Mouse (Mus musculus) gonadal fat pad, adult 2 months (tissue): Measurements from ENCODE around the gene Mipol1. TPM values are rescaled to one million over a fixed set of nuclear protein-coding genes. Genes with fewer than 3 reads are reported as not detected.

ENCODE experiments used
- DNase-seq: peaks from one replicate; pipeline ENCODE4 v3.0.0-alpha.2; 2012; ENCODE audit warnings: low read depth
- polyA plus RNA-seq: library from polyadenylated mRNA; depleted of rRNA; stranded (reverse); fragments of >200 nt; gene quantifications from 2 replicates; pipeline ENCODE4 v1.2.3, GENCODE M21; 2012

Gene Mipol1
- polyA plus RNA-seq, 1 experiment, result 2.3 TPM

DNA sequence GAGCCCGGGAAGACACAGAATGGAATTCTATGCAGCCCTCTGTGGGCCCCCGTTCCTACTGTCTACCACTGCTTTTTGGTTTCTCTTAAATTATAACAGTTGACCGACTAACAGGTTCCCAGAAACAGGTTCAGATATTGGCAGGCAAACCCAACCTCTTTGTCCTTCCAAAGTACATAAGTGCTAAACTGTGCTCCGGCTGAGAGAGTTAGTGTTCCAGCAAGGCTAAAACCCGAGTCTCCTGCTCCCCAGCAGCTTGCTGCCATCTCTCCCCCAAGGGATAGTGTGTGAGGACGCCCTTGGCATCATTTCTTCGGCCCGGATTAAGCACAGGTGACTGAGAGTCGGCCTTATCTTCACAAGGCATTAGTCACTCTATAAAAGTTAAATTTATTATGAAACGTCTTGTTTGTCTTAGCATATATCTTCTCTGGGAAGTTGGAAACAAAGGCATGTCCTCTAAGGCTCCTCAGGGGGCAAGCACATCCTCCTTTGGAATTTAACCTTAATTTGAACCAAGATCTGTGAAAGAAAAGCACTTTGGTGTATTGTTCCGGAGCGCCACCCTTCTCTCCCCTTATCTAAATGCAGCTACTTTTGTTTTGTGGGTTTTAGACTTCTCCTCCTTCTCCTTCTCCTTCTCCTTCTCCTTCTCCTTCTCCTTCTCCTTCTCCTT lies 285.6 kb downstream of the Mipol1 start:
- no peak for DNase-seq

- no peak for DNase-seq
Measured at GRCm38 (mm10) chr12:57528335-57528734, 298.1 kb downstream of the Mipol1 start.

GRCm38 (mm10) chr12:57530474-57530873 lies 300.2 kb downstream of the Mipol1 start:
- no peak for DNase-seq

- no peak for DNase-seq
Measured at GRCm38 (mm10) chr12:57534517-57534878, 304.3 kb downstream of the Mipol1 start.

- DNase-seq, result no peak
Measured at GRCm38 (mm10) chr12:57534879-57535611, 304.8 kb downstream of the Mipol1 start.

DNA sequence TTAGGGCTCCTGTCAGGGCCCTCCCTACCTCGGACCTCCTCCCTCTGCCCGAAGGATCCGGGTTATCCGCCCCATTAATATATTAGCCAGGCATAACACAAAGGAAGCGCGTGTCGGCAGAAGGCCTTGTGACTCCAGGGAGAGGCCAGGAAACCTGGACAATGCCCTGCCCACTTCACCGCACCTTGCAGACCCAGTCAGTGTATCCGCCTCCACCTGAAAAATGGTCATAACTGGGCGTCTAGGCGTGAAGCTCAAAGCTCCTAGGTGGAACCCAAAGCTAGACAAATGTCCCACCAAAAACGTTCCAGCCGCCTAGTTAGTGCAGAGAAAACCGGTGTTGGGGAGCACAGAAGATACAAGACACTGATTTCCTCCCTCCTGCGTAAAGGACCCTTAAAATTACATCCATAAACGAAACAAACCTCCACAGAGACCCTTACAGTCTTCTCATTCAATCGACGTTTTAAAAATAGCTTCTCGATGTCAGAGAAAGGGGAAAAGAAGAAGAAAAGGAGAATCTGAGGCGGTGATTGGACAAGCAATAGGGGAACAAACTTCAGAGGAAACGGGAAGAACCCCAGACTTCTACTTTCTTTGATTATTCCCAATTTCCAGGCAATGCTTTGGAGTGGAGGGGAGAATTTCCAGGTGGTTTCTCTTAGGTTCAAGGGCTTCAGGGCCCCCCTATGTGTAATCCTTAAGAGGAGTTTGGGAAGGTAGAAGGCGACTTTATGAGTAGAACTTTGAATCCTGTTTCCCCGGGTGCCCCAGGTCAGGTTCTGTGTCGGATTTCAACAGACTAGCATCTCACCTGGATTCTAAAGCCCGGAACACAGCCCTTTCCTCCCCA lies 306.1 kb downstream of the Mipol1 start:
- no peak for DNase-seq

GRCm38 (mm10) chr12:57536909-57537670 lies 306.9 kb downstream of the Mipol1 start:
- DNase-seq, result no peak

GRCm38 (mm10) chr12:57537791-57538587 lies 307.8 kb downstream of the Mipol1 start:
- DNase-seq, result no peak

DNA sequence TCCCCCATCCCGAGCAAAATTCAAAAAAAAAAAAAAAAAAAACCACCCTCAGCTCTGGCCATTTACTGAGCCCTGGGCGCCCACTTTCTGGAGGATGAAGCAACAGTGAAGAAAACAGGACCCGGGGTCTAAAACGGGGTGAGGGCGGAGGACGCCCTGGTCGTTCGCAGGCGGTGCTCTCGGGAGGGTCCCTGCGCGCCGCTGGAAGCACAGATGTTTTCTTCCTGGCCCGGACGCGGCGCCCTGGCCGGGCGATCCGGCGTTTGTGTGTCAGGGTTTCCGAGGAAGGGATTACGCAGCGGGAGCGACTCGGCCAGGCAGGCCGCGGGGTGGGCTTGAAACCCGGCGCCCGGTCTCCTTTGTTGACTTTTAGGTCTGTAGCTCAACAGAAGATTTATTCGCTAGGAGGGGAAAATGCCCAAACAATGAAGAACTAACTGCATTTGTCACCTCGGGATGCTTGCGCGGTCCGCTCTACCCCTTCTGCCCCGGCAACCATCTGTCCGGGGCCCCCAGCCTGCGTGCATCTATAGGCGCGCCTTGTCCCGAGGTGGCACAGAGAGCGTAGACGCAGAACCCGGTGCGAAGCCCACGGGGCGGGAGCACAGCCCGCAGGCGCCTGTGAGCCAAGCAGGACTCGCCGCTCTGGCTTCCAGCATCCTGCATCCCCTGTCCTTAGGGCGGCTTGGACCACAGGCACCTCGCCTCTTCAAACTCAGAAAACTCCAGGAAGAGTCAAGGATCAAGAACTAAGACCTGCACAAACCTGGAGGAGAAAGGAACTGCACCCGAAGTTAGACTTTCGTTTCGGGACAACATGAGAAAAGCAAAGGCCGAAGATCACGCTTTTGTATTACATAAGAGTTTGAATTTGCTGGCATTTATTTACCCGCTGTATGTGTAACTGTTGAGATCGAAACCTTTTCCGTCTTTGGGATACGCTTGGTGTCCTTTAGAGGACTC lies 308.6 kb downstream of the Mipol1 start:
- DNase-seq, result no peak

DNA sequence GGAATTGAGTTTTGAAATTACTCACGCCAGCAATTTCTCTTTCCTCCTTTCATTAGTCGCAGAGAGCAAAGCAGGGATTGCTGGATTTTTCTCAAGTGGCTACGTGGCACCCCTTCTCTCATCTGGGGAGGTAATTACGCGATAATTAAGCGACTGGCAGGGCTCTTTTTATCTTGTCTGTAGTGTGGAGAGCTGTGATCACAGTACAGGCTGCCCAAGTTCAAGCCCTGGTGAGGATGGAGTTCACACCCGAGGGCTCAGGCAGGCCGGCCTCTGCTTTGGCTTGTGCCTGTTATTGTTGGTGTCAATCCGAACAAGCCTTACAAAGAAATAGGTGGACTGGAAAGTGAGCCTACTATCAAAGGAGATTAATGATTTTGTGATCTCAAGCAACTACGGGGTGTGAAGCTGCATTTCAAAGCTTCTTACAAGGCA lies 309.3 kb downstream of the Mipol1 start:
- no peak for DNase-seq

GRCm38 (mm10) chr12:57541118-57541517 lies 310.9 kb downstream of the Mipol1 start:
- DNase-seq, result no peak

GRCm38 (mm10) chr12:57541931-57542745 lies 311.9 kb downstream of the Mipol1 start:
- no peak for DNase-seq

GRCm38 (mm10) chr12:57542746-57543626 lies 312.8 kb downstream of the Mipol1 start:
- no peak for DNase-seq

DNA sequence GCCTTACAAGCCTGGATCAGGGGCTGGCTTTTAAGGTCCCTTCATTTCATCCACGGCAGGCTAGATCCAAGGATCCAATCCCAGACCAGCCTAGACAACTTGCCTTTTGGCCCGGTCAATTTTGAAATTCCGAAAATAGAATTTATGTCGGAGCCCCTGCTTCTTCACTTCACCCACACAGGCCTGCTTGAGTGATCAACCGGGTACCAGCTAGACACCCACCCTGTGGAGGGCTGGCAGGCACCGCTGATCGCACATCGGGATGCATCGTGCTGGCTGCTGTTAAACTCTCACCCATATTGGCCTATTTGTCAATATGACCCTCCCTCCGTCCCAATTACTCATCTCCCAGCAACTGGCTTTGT lies 313.4 kb downstream of the Mipol1 start:
- no peak for DNase-seq

DNA sequence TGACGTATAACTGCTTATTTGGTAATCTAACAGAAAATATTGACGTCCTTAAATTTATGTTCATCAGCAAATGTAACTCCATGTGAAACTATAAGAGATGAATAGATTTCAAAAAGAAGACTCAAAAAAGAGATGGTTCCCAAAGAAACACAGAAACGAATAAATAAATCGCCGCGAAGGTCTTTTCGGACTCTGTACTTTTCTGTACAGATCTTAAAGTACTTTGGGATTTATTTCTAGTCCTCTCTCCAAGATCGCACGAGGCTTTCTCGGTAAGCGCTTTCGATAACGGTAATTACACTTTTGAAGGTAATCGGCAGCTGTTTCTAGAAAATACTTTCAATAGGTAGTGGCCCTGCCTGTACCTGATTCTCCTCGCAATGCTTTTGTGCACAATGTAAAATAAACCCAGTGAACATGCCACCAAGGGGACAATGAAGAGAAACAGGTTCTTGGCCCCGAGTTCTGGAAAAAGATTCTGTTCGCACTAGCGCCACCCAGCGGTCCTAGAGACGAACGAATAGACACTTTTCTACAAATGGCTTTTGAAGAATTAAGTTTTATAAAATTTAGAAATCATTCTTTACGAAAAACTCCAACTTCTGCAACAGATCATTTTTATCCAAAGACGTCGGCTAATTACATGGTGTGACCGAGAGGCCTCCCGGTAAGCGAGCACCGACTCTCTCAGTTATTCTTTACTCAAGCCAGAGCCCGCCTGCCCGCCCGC lies 314.6 kb downstream of the Mipol1 start:
- DNase-seq, result no peak

DNA sequence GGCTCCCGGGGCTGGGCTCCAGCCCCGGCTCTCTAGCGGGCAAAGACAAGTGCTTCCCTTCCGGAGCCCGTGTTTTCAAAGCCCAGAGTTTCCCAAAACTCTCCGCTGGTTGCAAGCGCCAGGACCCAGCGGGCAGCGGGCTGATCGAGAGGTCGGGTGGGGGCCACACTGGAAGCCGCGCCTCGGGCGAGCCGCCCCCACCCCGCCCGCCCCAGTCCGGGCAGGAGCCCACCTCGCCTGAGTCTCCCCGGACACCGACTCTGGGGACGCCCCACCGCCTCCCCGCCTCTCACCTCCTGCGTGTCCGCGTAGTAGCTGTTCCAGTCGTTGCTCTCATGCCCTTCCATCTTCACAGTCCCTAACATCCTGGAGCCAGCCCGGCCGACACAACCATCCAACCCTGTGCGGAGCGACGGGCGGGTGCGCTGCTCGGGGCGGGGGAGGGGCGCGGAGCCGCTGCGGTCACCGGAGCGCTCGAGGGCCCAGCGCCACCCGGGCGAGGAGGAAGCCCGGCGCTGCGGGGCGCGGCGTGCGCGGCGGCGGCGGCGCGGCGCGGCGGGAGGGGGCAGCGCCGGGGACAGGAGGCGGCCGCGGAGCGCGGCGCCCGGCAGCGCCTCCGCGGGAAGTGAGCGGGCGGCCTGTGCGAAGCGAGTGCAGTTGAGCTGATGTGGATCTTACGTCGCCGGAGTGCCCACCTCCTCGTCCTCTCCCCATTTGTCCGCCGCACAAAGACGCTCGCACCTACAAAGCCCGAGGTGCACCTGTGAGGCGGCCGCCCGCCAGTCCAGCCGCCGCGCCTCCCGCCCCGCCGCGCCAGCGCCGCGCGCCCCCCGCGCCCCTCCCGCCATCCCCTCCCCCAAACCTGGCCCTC lies 315.4 kb downstream of the Mipol1 start:
- DNase-seq, result no peak
